Mouse (Mus musculus) ES-E14 (cell line): Measurements from ENCODE around the gene Mybpc1. TPM values are rescaled to one million over a fixed set of nuclear protein-coding genes. Genes with fewer than 3 reads are reported as not detected.
"Not testable (repeated sequence)": the region's sequence is repeated elsewhere in the genome, so short reads cannot be mapped to it uniquely, and the experiment has no call there.

Experiments used
- DNase-seq: peaks from one replicate; pipeline ENCODE4 v3.0.0-alpha.2; 2013; ENCODE audit warnings: low read depth, low spot score
- H3K27ac ChIP-seq: 2 replicates; pipeline ENCODE4 v1.5.1; 2012; ENCODE audit warnings: low read depth, mild to moderate bottlenecking, low read length, moderate library complexity, mixed read lengths; ENCODE audit not compliant: poor library complexity, insufficient read depth, severe bottlenecking
- H3K36me3 ChIP-seq: 2 replicates; pipeline ENCODE4 v1.6.1; 2012; ENCODE audit warnings: mild to moderate bottlenecking, low read length, moderate library complexity, mixed read lengths; ENCODE audit not compliant: control insufficient read depth, poor library complexity, insufficient read depth, severe bottlenecking
- H3K4me1 ChIP-seq, 2 experiments: fragments of 150-350 bp in 1 of 2; sonication (generic) in 1 of 2; 2 replicates each; pipeline ENCODE4 v1.6.1; 2012; ENCODE audit warnings: low read length in 2 of 2, mild to moderate bottlenecking in 1 of 2, mixed read lengths in 1 of 2; ENCODE audit not compliant: control insufficient read depth in 2 of 2, insufficient read depth in 2 of 2, poor library complexity in 1 of 2
- H3K4me3 ChIP-seq, 2 experiments: fragments of 150-350 bp in 1 of 2; sonication (generic) in 1 of 2; 2 replicates each; pipeline ENCODE4 v1.5.1; 2012; ENCODE audit warnings: low read length in 2 of 2, low read depth in 1 of 2, mild to moderate bottlenecking in 1 of 2, mixed read lengths in 1 of 2; ENCODE audit not compliant: insufficient read depth in 1 of 2, poor library complexity in 1 of 2, severe bottlenecking in 1 of 2
- H3K9ac ChIP-seq: 2 replicates; pipeline ENCODE4 v1.6.1; 2012; ENCODE audit warnings: low read depth, mild to moderate bottlenecking, low read length, mixed read lengths; ENCODE audit not compliant: poor library complexity, insufficient read depth, severe bottlenecking
- H3K9me3 ChIP-seq: fragments of 150-350 bp; sonication (generic); 2 replicates; pipeline ENCODE4 v1.6.1; 2012; ENCODE audit warnings: low read depth, mild to moderate bottlenecking, low read length; ENCODE audit not compliant: control insufficient read depth, insufficient read depth
- CHD2 ChIP-seq: IDR thresholded peaks from 2 replicates; pipeline ENCODE4 v1.6.1; 2014; ENCODE audit warnings: mild to moderate bottlenecking, low read depth, low read length, inconsistent platforms
- HCFC1 ChIP-seq: IDR thresholded peaks from 2 replicates; pipeline ENCODE4 v1.6.1; 2012; ENCODE audit warnings: low read length, inconsistent platforms, borderline replicate concordance; ENCODE audit not compliant: insufficient read depth
- MAFK ChIP-seq: IDR thresholded peaks from 2 replicates; pipeline ENCODE4 v1.6.1; 2014; ENCODE audit warnings: mild to moderate bottlenecking, low read depth, low read length, inconsistent platforms; ENCODE audit not compliant: insufficient read depth
- ZC3H11A ChIP-seq: IDR thresholded peaks from 2 replicates; pipeline ENCODE4 v1.6.1; 2012; ENCODE audit warnings: low read depth, mild to moderate bottlenecking, inconsistent platforms, low read length, borderline replicate concordance
- ZNF384 ChIP-seq: IDR thresholded peaks from 2 replicates; pipeline ENCODE4 v1.6.1; 2012; ENCODE audit warnings: low read depth, low read length, inconsistent platforms
- in situ Hi-C, 2 experiments: fragments of 600-800 bp; cut with MboI; formaldehyde crosslinking; loops; one replicate each; pipeline ENCODE4 v1.15.1; 2025; ENCODE audit warnings: low sequenced_read_pairs in 2 of 2, inconsistent platforms in 1 of 2; ENCODE audit not compliant: unreplicated experiment in 2 of 2
- total RNA-seq: library from RNA; depleted of rRNA; stranded (reverse); fragments of 300-350 nt; gene quantifications from 2 replicates; pipeline ENCODE4 v1.2.3, GENCODE M21; 2012; rRNA removed

The Mybpc1 gene
- total RNA-seq, 1 experiment, result 1.7 TPM

- H3K36me3 ChIP-seq, result no peaks in the 10 kb centered on the region
- TF ChIP-seq HCFC1, result no peak
- TF ChIP-seq CHD2, result no peak
- TF ChIP-seq MAFK, result no peak
- TF ChIP-seq ZC3H11A, result no peak
- TF ChIP-seq ZNF384, result no peak
- in situ Hi-C loops, result no loop called here
- no peak for DNase-seq
- no peak overlapping the region for H3K4me3 ChIP-seq
- no peaks in the 10 kb centered on the region for H3K9me3 ChIP-seq
- H3K27ac ChIP-seq, result no peak overlapping the region
- no peak overlapping the region for H3K9ac ChIP-seq
- H3K4me1 ChIP-seq, result peaks cover 7 to 12% of the 10 kb centered on the region in 2 experiments; a peak in 3 of 4 replicates
Observed at GRCm38 (mm10) chr10:88492658-88493057, 112.3 kb downstream of the Mybpc1 start.

GRCm38 (mm10) chr10:88491632-88492031, 113.3 kb downstream of the Mybpc1 start:
- no peaks in the 10 kb centered on the region for H3K9me3 ChIP-seq
- in situ Hi-C loops, result no loop called here
- DNase-seq, result peak; percentile 17
- H3K9ac ChIP-seq, result no peak overlapping the region
- no peaks in the 10 kb centered on the region for H3K36me3 ChIP-seq
- peaks cover 4 to 10% of the 10 kb centered on the region in 2 experiments; a peak in 2 of 4 replicates for H3K4me1 ChIP-seq
- H3K4me3 ChIP-seq, result no peak overlapping the region
- TF ChIP-seq CHD2 (no peak), MAFK (no peak), ZNF384 (no peak), HCFC1 (no peak), ZC3H11A (no peak)
- no peak overlapping the region for H3K27ac ChIP-seq

DNA sequence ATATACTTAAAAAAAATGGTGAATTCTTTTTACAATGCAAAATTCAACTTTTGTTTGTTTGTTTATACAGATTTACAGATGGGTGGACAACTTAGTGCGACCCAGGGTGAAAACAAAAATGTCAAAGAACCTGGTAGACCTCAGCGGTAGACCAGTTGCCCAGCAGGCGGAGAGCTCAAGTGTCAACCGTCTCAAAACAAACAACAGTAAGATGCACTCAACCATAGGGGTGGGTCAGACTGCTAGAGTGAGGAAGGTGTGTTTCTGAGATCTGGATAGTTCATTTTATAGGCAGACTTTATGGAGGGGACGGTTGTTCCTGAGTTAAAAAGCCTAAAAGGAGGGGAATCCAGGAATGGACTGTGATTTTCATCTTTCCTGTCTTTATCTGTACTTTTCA, 116.3 kb downstream of the Mybpc1 start:
- no peak overlapping the region for H3K9ac ChIP-seq
- no peak for DNase-seq
- no peaks in the 10 kb centered on the region for H3K9me3 ChIP-seq
- in situ Hi-C loops, result no loop called here
- no peak overlapping the region for H3K4me3 ChIP-seq
- H3K36me3 ChIP-seq, result no peaks in the 10 kb centered on the region
- no peak for TF ChIP-seq HCFC1
- TF ChIP-seq MAFK, result no peak
- TF ChIP-seq ZNF384, result no peak
- no peak for TF ChIP-seq CHD2
- no peak for TF ChIP-seq ZC3H11A
- H3K4me1 ChIP-seq, result peaks cover 0 to 2% of the 10 kb centered on the region in 2 experiments; a peak in 1 of 4 replicates
- no peak overlapping the region for H3K27ac ChIP-seq

GRCm38 (mm10) chr10:88482866-88483265, 122.1 kb downstream of the Mybpc1 start:
- in situ Hi-C loops, DNase-seq, H3K9me3 ChIP-seq, H3K36me3 ChIP-seq, H3K4me3 ChIP-seq, H3K9ac ChIP-seq, H3K27ac ChIP-seq, H3K4me1 ChIP-seq: not testable (repeated sequence)

Other genes with a start within 250 kb of the Mybpc1 start
- gene Dram1, start 226.1 kb downstream of the Mybpc1 start, total RNA-seq, result 1.3 and 3.3 TPM in 2 replicates
- gene Gnptab, start 226.0 kb downstream of the Mybpc1 start, total RNA-seq, result 25.1 and 34.0 TPM in 2 replicates
- 7.3 and 7.5 TPM in 2 replicates for gene Sycp3, start 145.6 kb downstream of the Mybpc1 start, total RNA-seq
- gene Chpt1, start 101.1 kb downstream of the Mybpc1 start, total RNA-seq, result 17.3 and 17.7 TPM in 2 replicates
- 2.4 and 4.1 TPM in 2 replicates for gene Spic, start 79.9 kb upstream of the Mybpc1 start, total RNA-seq
- 57.0 and 63.8 TPM in 2 replicates for gene Arl1, start 125.7 kb upstream of the Mybpc1 start, total RNA-seq
- 136 and 178 TPM in 2 replicates for gene Utp20, start 221.7 kb upstream of the Mybpc1 start, total RNA-seq